Mouse (Mus musculus): Measurements from ENCODE around the gene Gm26897. TPM values are rescaled to one million over a fixed set of nuclear protein-coding genes. Genes with fewer than 3 reads are reported as not detected.
A peak's percentile ranks its signal among the peaks of the same experiment; 100 is the strongest.

Gene Gm26897
- polyA plus RNA-seq, 1 experiment from 2014 or later, result not detected

- Histone ChIP-seq H3K4me1 (peaks cover 22% of the 10 kb centered on the region), H3K27me3 (replicated peaks; ENCODE audit: low read depth, poor library complexity, severe bottlenecking) (peaks cover 18% of the 10 kb centered on the region), H3K36me3 (replicated peaks) (no peaks in the 10 kb centered on the region), H3K4me3 (no peak overlapping the region), H3K27ac (replicated peaks) (0 out of 2 replicates have a peak overlapping the region, but pooled peaks have one; percentile 8), H3K9me3 (peaks cover 5% of the 10 kb centered on the region)
- WGBS, result 65% methylated on average over 22 of the region's 22 CpGs
- no peak for DNase-seq (ENCODE audit: low spot score)
Observed at GRCm38 (mm10) chr5:111725195-111725920, 8.4 kb upstream of the Gm26897 start.

DNA sequence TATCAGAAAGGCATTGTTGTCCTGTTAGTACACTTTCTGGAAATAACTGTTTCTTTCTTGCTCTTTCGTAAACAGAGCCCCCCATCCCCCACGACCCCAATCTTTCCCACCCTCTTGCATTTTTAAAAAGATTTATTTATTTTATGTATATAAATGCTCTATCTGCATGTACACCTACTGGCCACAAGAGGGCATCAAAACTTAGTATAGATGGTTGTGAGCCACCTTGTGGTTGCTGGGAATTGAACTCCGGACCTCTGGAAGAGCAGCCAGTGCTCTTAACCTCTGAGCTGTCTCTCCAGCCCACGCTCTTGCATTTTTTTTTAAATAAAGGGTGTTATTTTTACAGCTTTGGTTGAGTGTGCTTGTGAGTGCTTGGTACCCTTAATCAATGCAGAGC lies 5.3 kb upstream of the Gm26897 start:
- H3K27me3 ChIP-seq (replicated peaks; ENCODE audit: low read depth, poor library complexity, severe bottlenecking), result 0 out of 2 replicates have a peak, but pooled peaks cover 14% of the 10 kb centered on the region
- 75% methylated on average over 4 of the region's 4 CpGs for WGBS

GRCm38 (mm10) chr5:111730560-111731167 lies 3.1 kb upstream of the Gm26897 start:
- WGBS, result 34% methylated on average over 16 of the region's 16 CpGs

More for the DNA sequence above, 5.3 kb upstream of the Gm26897 start:
- no peak overlapping the region for H3K27ac ChIP-seq (replicated peaks)
- no peak for DNase-seq (ENCODE audit: low spot score)
- no peaks in the 10 kb centered on the region for H3K36me3 ChIP-seq (replicated peaks)
- peaks cover 5% of the 10 kb centered on the region for H3K9me3 ChIP-seq
- H3K4me3 ChIP-seq, result no peak overlapping the region
- H3K4me1 ChIP-seq, result peaks cover 29% of the 10 kb centered on the region

DNA sequence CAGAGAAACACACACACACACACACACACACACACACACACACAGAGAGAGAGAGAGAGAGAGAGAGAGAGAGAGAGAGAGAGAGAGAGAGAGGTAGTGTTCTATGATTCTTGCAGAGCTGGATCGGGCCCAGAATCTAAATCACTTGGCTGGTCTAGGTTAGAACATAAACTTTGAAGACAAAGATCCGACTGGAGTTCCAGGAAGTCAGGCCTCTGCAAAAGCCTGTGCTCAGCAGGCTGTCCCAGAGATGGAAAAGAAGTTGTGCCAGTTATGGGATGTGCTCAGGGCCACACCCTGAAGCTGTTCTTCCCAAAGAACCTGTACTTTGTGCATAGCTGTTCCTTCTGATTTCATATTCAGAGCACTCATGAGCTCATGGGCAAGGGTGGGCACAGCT lies 1.5 kb upstream of the Gm26897 start:
- 91% methylated on average over 2 of the region's 2 CpGs for WGBS
- Histone ChIP-seq H3K36me3 (replicated peaks) (no peaks in the 10 kb centered on the region), H3K27ac (replicated peaks) (no peak overlapping the region), H3K4me3 (no peak overlapping the region), H3K4me1 (peaks cover 7% of the 10 kb centered on the region), H3K9me3 (peaks cover 5% of the 10 kb centered on the region), H3K27me3 (replicated peaks; ENCODE audit: low read depth, poor library complexity, severe bottlenecking) (0 out of 2 replicates have a peak, but pooled peaks cover 4% of the 10 kb centered on the region)
- DNase-seq (ENCODE audit: low spot score), result no peak

More at GRCm38 (mm10) chr5:111730560-111731167, 3.1 kb upstream of the Gm26897 start:
- DNase-seq (ENCODE audit: low spot score), result no peak
- peak overlapping the region; percentile 65 for H3K27ac ChIP-seq (replicated peaks)
- peaks cover 14% of the 10 kb centered on the region for H3K4me1 ChIP-seq
- 0 out of 2 replicates have a peak, but pooled peaks cover 4% of the 10 kb centered on the region for H3K27me3 ChIP-seq (replicated peaks; ENCODE audit: low read depth, poor library complexity, severe bottlenecking)
- H3K36me3 ChIP-seq (replicated peaks), result no peaks in the 10 kb centered on the region
- peaks cover 5% of the 10 kb centered on the region for H3K9me3 ChIP-seq
- H3K4me3 ChIP-seq, result no peak overlapping the region

GRCm38 (mm10) chr5:111739480-111739879 lies 5.8 kb downstream of the Gm26897 start:
- no peak overlapping the region for H3K27ac ChIP-seq (replicated peaks)
- H3K27me3 ChIP-seq (replicated peaks; ENCODE audit: low read depth, poor library complexity, severe bottlenecking), result peaks cover 60% of the 10 kb centered on the region
- no peaks in the 10 kb centered on the region for H3K9me3 ChIP-seq
- H3K4me1 ChIP-seq, result peaks cover 29% of the 10 kb centered on the region
- DNase-seq (ENCODE audit: low spot score), result no peak
- no peak overlapping the region for H3K4me3 ChIP-seq
- WGBS, result 68% methylated on average over 6 of the region's 6 CpGs
- no peaks in the 10 kb centered on the region for H3K36me3 ChIP-seq (replicated peaks)

DNA sequence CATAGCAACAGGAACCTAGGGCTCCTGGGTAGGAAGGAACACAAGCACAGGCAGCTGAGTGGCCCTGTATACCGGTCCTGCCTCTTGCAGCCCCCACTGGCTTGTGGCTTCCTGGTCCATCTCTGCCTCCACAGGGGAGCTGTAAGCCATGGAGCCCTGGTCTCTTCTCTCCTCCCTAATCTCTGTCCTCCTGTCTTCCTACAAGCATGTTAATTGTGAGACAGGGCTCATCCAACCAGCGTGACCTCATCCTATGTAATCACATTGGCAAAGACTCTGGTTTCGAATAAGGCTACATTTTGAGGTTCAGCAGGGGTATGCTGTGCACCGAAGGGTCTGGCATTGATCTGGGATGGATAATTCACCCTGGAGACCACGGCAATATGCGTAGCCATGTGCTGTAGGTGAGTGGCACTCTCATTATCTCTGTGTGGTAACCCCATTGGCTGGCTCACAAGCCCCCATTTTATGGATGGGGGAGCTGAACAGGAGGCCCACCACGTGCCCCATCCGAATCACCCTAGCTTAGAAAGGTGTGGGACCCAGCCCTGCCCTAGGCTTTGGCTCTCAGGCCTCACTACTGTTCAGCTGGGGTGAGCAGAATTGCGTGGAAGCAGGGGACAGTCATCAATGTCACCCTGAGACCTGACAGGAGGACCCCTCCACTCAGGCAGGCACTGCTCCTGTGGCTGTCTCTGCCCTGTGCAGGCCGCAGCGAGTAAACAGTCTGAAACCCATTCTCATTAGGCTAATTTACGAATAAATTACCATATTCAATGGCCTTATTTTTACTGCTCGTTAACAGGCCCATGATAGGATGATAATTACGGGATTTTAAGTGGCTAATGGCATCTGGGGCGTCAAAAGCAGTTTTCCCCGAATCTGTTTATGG lies 6.9 kb downstream of the Gm26897 start:
- Histone ChIP-seq H3K4me1 (peaks cover 29% of the 10 kb centered on the region), H3K27me3 (replicated peaks; ENCODE audit: low read depth, poor library complexity, severe bottlenecking) (peaks cover 69% of the 10 kb centered on the region), H3K27ac (replicated peaks) (no peak overlapping the region), H3K36me3 (replicated peaks) (no peaks in the 10 kb centered on the region), H3K9me3 (no peaks in the 10 kb centered on the region), H3K4me3 (no peak overlapping the region)
- no peak for DNase-seq (ENCODE audit: low spot score)
- WGBS, result 28% methylated on average over 16 of the region's 16 CpGs

DNA sequence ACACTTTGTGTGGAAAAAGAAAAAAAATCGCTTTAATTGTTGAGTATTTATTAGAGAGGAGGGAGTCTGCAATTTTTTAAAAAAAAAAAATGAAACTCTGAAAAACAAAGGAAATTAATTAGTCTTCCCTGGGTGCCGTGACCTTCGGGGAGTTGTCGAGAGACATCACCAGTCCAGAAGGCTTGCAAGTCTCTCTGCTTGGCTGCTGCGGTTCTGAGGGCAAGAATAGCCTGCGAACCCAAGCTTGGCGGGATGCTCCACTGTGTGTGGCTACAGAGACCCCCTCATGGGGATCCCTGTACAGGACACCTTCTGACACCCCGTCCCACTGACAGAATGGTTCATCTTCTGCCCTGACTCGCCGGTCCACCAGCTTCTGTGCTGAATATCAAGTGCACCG lies 7.6 kb downstream of the Gm26897 start:
- Histone ChIP-seq H3K27ac (replicated peaks) (no peak overlapping the region), H3K27me3 (replicated peaks; ENCODE audit: low read depth, poor library complexity, severe bottlenecking) (peaks cover 69% of the 10 kb centered on the region), H3K9me3 (no peaks in the 10 kb centered on the region), H3K4me1 (peaks cover 29% of the 10 kb centered on the region), H3K4me3 (no peak overlapping the region), H3K36me3 (replicated peaks) (0 out of 2 replicates have a peak, but pooled peaks cover 2% of the 10 kb centered on the region)
- DNase-seq (ENCODE audit: low spot score), result no peak
- 6% methylated on average over 11 of the region's 11 CpGs for WGBS

GRCm38 (mm10) chr5:111742290-111742898 lies 8.7 kb downstream of the Gm26897 start:
- DNase-seq (ENCODE audit: low spot score), result no peak
- H3K9me3 ChIP-seq, result no peaks in the 10 kb centered on the region
- peak overlapping the region; percentile 31; the same call in 1 of the 2 replicates for H3K27ac ChIP-seq (replicated peaks)
- H3K27me3 ChIP-seq (replicated peaks; ENCODE audit: low read depth, poor library complexity, severe bottlenecking), result peaks cover 69% of the 10 kb centered on the region
- 15% methylated on average over 13 of the region's 13 CpGs for WGBS
- H3K36me3 ChIP-seq (replicated peaks), result 0 out of 2 replicates have a peak, but pooled peaks cover 4% of the 10 kb centered on the region
- no peak overlapping the region for H3K4me3 ChIP-seq
- H3K4me1 ChIP-seq, result peaks cover 29% of the 10 kb centered on the region

DNA sequence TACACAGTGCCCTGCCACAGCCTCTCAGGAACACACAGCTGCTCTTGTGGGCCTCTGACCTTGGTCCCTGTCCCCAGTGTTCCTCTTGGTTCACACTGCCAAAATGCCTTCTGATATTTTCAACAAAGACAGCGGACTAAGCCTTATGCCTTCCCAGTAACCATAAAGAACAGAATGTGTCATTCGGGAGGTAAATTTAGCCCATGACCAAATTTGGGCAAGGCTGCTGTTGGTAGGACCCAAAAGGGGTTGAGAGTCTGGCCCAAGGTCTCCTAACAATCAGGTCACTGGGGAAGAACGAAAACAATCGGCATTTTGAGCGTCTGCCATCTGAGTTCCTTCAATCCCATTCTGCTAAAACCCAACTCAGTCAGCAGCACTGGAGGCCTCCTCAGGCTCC lies 15.9 kb downstream of the Gm26897 start:
- Histone ChIP-seq H3K4me1 (peaks cover 15% of the 10 kb centered on the region), H3K9me3 (no peaks in the 10 kb centered on the region), H3K4me3 (no peak overlapping the region), H3K36me3 (replicated peaks) (0 out of 2 replicates have a peak, but pooled peaks cover 4% of the 10 kb centered on the region), H3K27me3 (replicated peaks; ENCODE audit: low read depth, poor library complexity, severe bottlenecking) (peaks cover 24% of the 10 kb centered on the region), H3K27ac (replicated peaks) (no peak overlapping the region)
- no peak for DNase-seq (ENCODE audit: low spot score)
- 89% methylated on average over 5 of the region's 5 CpGs for WGBS

DNA sequence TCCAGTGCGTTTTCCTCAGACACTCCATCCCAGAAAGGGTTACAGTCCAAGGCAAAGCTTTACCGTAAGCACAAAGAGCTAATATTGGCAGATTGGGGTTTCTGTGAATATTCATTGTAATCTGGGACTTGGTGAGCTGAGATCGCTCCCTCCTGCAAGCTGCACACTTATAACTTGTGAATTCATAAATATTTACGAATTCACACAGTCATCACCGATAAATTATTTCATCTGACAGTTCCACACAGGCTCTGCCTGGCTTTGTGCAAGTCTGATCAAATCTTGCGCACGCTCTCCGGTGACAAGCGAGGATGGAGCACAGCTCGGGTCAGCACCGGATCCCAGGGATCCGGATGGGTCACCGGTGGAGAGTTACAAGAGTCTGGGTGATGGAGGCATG lies 16.4 kb downstream of the Gm26897 start:
- no peak overlapping the region for H3K27ac ChIP-seq (replicated peaks)
- DNase-seq (ENCODE audit: low spot score), result no peak
- peaks cover 20% of the 10 kb centered on the region for H3K4me1 ChIP-seq
- H3K27me3 ChIP-seq (replicated peaks; ENCODE audit: low read depth, poor library complexity, severe bottlenecking), result peaks cover 19% of the 10 kb centered on the region
- H3K4me3 ChIP-seq, result no peak overlapping the region
- 92% methylated on average over 13 of the region's 13 CpGs for WGBS
- H3K36me3 ChIP-seq (replicated peaks), result 0 out of 2 replicates have a peak, but pooled peaks cover 4% of the 10 kb centered on the region
- H3K9me3 ChIP-seq, result no peaks in the 10 kb centered on the region

GRCm38 (mm10) chr5:111754484-111755139 lies 20.9 kb downstream of the Gm26897 start:
- Histone ChIP-seq H3K27ac (replicated peaks) (peak overlapping the region; percentile 79), H3K9me3 (no peaks in the 10 kb centered on the region), H3K4me3 (peak overlapping the region; percentile 39), H3K36me3 (replicated peaks) (no peaks in the 10 kb centered on the region), H3K27me3 (replicated peaks; ENCODE audit: low read depth, poor library complexity, severe bottlenecking) (peaks cover 17% of the 10 kb centered on the region; the same call in 1 of the 2 replicates), H3K4me1 (peaks cover 29% of the 10 kb centered on the region)
- WGBS, result 39% methylated on average over 16 of the region's 16 CpGs
- DNase-seq (ENCODE audit: low spot score), result peak; percentile 35

All from embryonic facial prominence, embryonic 10.5 days (tissue).